In genomic region chr5:135707039-135707438, GRCm38 (mm10) we compare ENCODE assay signal across 16 mouse cellular contexts. TPM values are rescaled to one million over a fixed set of nuclear protein-coding genes. Genes with fewer than 3 reads are reported as not detected.
DNase-seq lines count a peak whose midpoint lies in the region; ATAC-seq and TF ChIP-seq lines count a peak whose summit lies in the region.
"Had no signal": no experiment of that assay in that cellular context is flagged by ENCODE, and none has a peak within 500 bp of the region (broad histone marks: within the 10 kb centered on the region; RNA-seq: fewer than 3 reads in every experiment).

No protein-coding gene starts in this region.

- no peak for TF ChIP-seq CTCF in gastrocnemius, adult 2 months (IDR thresholded peaks at IDR 0.05)
- no peak for TF ChIP-seq CTCF in layer of hippocampus, adult 2 months (conservative IDR thresholded peaks at IDR 0.05)
- no peak for TF ChIP-seq CTCF in spleen, adult 2 months (IDR thresholded peaks at IDR 0.05; ENCODE audit: extremely low read depth, insufficient read depth, insufficient read length, insufficient replicate concordance)

- no peak for DNase-seq in gastrocnemius, adult 2 months
- DNase-seq in gastrocnemius, postnatal 14 days = no peak
- no peak for DNase-seq in layer of hippocampus, adult 2 months (ENCODE audit: low spot score in 2 of 2)
- no peak for DNase-seq in layer of hippocampus, adult 9-10 months (ENCODE audit: low spot score)
- DNase-seq in spleen, adult 2 months (ENCODE audit: low read depth in 1 of 2, low spot score in 2 of 2) = no peak
- DNase-seq in spleen, postnatal 36 days (ENCODE audit: low spot score in 2 of 2) = no peak
- DNase-seq: adrenal gland, postnatal 10 days; cerebellum, adult 18-20 months; cerebellum, adult 9-11 months; cerebellum, postnatal 36 days; heart, postnatal 36 days had no signal

- WGBS in spleen, adult 2 months = 86% methylated on average over 13 of the region's 13 CpGs

- H3K4me1 ChIP-seq in spleen, adult 2 months (ENCODE audit: control insufficient read depth, insufficient read depth, insufficient read length) = peaks cover 17% of the 10 kb centered on the region; the same call in 1 of the 2 replicates
- H3K4me1 ChIP-seq: forebrain, embryonic 13.5 days; hindbrain, embryonic 15.5 days had no signal

- H3K36me3 ChIP-seq in spleen, adult 2 months (ENCODE audit: control insufficient read depth, insufficient read depth, low read length) = no peaks in the 10 kb centered on the region

- H3K27me3 ChIP-seq in spleen, adult 2 months (ENCODE audit: control insufficient read depth, insufficient read depth, low read length) = no peaks in the 10 kb centered on the region
- H3K27me3 ChIP-seq: forebrain, embryonic 13.5 days; heart, embryonic 12.5 days; hindbrain, embryonic 15.5 days had no signal

- no peak overlapping the region for H3K4me3 ChIP-seq in gastrocnemius, adult 2 months
- H3K4me3 ChIP-seq in layer of hippocampus, adult 2 months = no peak overlapping the region
- H3K4me3 ChIP-seq in spleen, adult 2 months (ENCODE audit: extremely low read depth, insufficient read depth, insufficient read length) = no peak overlapping the region
- H3K4me3 ChIP-seq: forebrain, embryonic 13.5 days; heart, embryonic 12.5 days; hindbrain, embryonic 15.5 days had no signal

- no peak for TF ChIP-seq POLR2A in spleen, adult 2 months (IDR thresholded peaks at IDR 0.05; ENCODE audit: low read depth, low read length)

- intact Hi-C loops in gastrocnemius, adult 2 months (cut with DNase I) = no loop called here
- intact Hi-C loops in gastrocnemius, postnatal 14 days (cut with DNase I; ENCODE audit: low total_unique reads) = no loop called here

- H3K27ac ChIP-seq in gastrocnemius, adult 2 months = peak overlapping the region; percentile 83
- H3K27ac ChIP-seq in layer of hippocampus, adult 2 months = 0 out of 2 replicates have a peak overlapping the region, but pooled peaks have one; percentile 23
- peak overlapping the region; percentile 30; the same call in 1 of the 2 replicates for H3K27ac ChIP-seq in spleen, adult 2 months (ENCODE audit: insufficient read depth, low read length)
- H3K27ac ChIP-seq: forebrain, embryonic 13.5 days; hindbrain, embryonic 15.5 days had no signal

- ATAC-seq in granulocyte monocyte progenitor cell, adult 5-6 weeks (replicated peaks; ENCODE audit: poor library complexity, severe bottlenecking) = no peak
- ATAC-seq: CD4-positive, CD25-positive, alpha-beta regulatory T cell, adult 4 months; forebrain, embryonic 13.5 days had no signal

RNA-seq across cellular contexts. Expression of gene Por, which starts 37.2 kb away (rescaled TPM):
- total RNA-seq in gastrocnemius, adult 2 months (2021) = 10 to 100 TPM; 31.4 to 32.7 TPM
- total RNA-seq in gastrocnemius, postnatal 14 days (2021) = 10 to 100 TPM; 18.7 to 19.4 TPM
- total RNA-seq in layer of hippocampus, adult 2 months (2021) = 100 to 1,000 TPM; 103 to 112 TPM
- 50.8 and 56.2 TPM in 2 replicates for polyA plus RNA-seq in spleen, adult 2 months (2012; rRNA removed)
- 26.7 and 34.3 TPM in 2 replicates for total RNA-seq in granulocyte monocyte progenitor cell, adult 5-6 weeks (2014; fragmentation: Nextera tagmentation)
- total RNA-seq in granulocyte monocyte progenitor cell, adult 5-6 weeks (2017) = 20.6 and 28.7 TPM in 2 replicates

RNA-seq across cellular contexts. Expression of gene Tmem120a, which starts 37.2 kb away (rescaled TPM):
- 1 to 10 TPM; 7.6 to 8.3 TPM for total RNA-seq in gastrocnemius, adult 2 months (2021)
- 1 to 10 TPM; 3.8 to 5.2 TPM for total RNA-seq in gastrocnemius, postnatal 14 days (2021)
- total RNA-seq in layer of hippocampus, adult 2 months (2021) = 10 to 100 TPM; 16.9 to 19.8 TPM
- polyA plus RNA-seq in spleen, adult 2 months (2012; rRNA removed) = 16.1 and 17.3 TPM in 2 replicates
- total RNA-seq in granulocyte monocyte progenitor cell, adult 5-6 weeks (2014; fragmentation: Nextera tagmentation) = 19.1 and 22.9 TPM in 2 replicates
- total RNA-seq in granulocyte monocyte progenitor cell, adult 5-6 weeks (2017) = 17.6 and 26.4 TPM in 2 replicates

Comparison
In these comparisons a context has a peak if more than half of its experiments do, and no peak if none do; other contexts are left out.
1. H3K27ac ChIP-seq: peak in every context shown above with its lines; median percentile 83 in gastrocnemius, adult 2 months; 30 in spleen, adult 2 months; 23 in layer of hippocampus, adult 2 months.